Mouse (Mus musculus) CH12.LX (cell line): ENCODE data around the gene Mospd3.

Source experiments
- CHD1 ChIP-seq: IDR thresholded peaks from 2 replicates; pipeline ENCODE4 v1.6.1; 2012; ENCODE audit warnings: low read depth, low read length, improper control_type of control experiment, inconsistent platforms
- CTCF ChIP-seq, 2 experiments: IDR thresholded peaks in 1 of 2; conservative IDR thresholded peaks in 1 of 2; 2 replicates each; pipeline ENCODE4 v1.5.1; 2011 to 2012; ENCODE audit warnings: low read depth in 2 of 2, low read length in 2 of 2, improper control_type of control experiment in 1 of 2, inconsistent platforms in 1 of 2, mild to moderate bottlenecking in 1 of 2, moderate library complexity in 1 of 2
- MAFK ChIP-seq: IDR thresholded peaks from 2 replicates; pipeline ENCODE4 v1.6.1; 2011; ENCODE audit warnings: low read length, improper control_type of control experiment; ENCODE audit not compliant: insufficient replicate concordance
- MAX ChIP-seq: IDR thresholded peaks from 2 replicates; pipeline ENCODE4 v1.6.1; 2011; ENCODE audit warnings: low read length, improper control_type of control experiment
- MEF2A ChIP-seq: IDR thresholded peaks from 2 replicates; pipeline ENCODE4 v1.6.1; 2014; ENCODE audit warnings: low read depth, mild to moderate bottlenecking, inconsistent platforms, low read length, improper control_type of control experiment, borderline replicate concordance
- POLR2A ChIP-seq: IDR thresholded peaks from 2 replicates; pipeline ENCODE4 v1.6.1; 2011; ENCODE audit warnings: low read depth, mild to moderate bottlenecking, improper control_type of control experiment, low read length
- POLR2AphosphoS2 ChIP-seq: IDR thresholded peaks from 2 replicates; pipeline ENCODE4 v1.6.1; 2011; ENCODE audit warnings: low read depth, low read length, improper control_type of control experiment
- RAD21 ChIP-seq: IDR thresholded peaks from 2 replicates; pipeline ENCODE4 v1.6.1; 2011; ENCODE audit warnings: low read depth, mild to moderate bottlenecking, low read length, improper control_type of control experiment, moderate library complexity

GRCm38 (mm10) chr5:137642886-137643285 is 42.0 kb upstream of the Mospd3 start:
- no peak for TF ChIP-seq CTCF (conservative IDR thresholded peaks at IDR 0.05 in 1 of 2, IDR thresholded peaks at IDR 0.05 in 1 of 2; ENCODE audit: low read depth in 2 of 2, low read length in 2 of 2)
- TF ChIP-seq MAFK, result no peak
- TF ChIP-seq POLR2AphosphoS2, result no peak
- no peak for TF ChIP-seq RAD21
- TF ChIP-seq POLR2A, result no peak
- TF ChIP-seq MAX, result no peak
- TF ChIP-seq CHD1, result no peak
- TF ChIP-seq MEF2A, result no peak
